Mouse (Mus musculus) myocyte (in vitro differentiated cells): Measurements from ENCODE around the gene Heca.

Source experiments
- E2F4 ChIP-seq: IDR thresholded peaks from one replicate; pipeline ENCODE4 v1.6.1; 2011; ENCODE audit warnings: mild to moderate bottlenecking, control low read depth, moderate library complexity; ENCODE audit not compliant: insufficient read depth
- MAX ChIP-seq: IDR thresholded peaks from one replicate; pipeline ENCODE4 v1.6.1; 2011; ENCODE audit warnings: low read depth, mild to moderate bottlenecking, control low read depth
- POLR2A ChIP-seq: IDR thresholded peaks from one replicate; pipeline ENCODE4 v1.6.1; 2011; ENCODE audit warnings: low read depth, mild to moderate bottlenecking, control low read depth, moderate library complexity; ENCODE audit not compliant: insufficient read length
- POLR2AphosphoS2 ChIP-seq: IDR thresholded peaks from one replicate; pipeline ENCODE4 v1.6.1; 2011; ENCODE audit warnings: low read depth, control low read depth; ENCODE audit not compliant: insufficient read length
- REST ChIP-seq: IDR thresholded peaks from one replicate; pipeline ENCODE4 v1.6.1; 2011; ENCODE audit warnings: mild to moderate bottlenecking, control low read depth, moderate library complexity; ENCODE audit not compliant: insufficient read depth, insufficient read length
- TCF3 ChIP-seq: IDR thresholded peaks from one replicate; pipeline ENCODE4 v1.6.1; 2011; ENCODE audit warnings: low read depth, control low read depth; ENCODE audit not compliant: insufficient read length
- USF1 ChIP-seq: IDR thresholded peaks from one replicate; pipeline ENCODE4 v1.6.1; 2011; ENCODE audit warnings: low read depth, mild to moderate bottlenecking, control low read depth, moderate library complexity

DNA sequence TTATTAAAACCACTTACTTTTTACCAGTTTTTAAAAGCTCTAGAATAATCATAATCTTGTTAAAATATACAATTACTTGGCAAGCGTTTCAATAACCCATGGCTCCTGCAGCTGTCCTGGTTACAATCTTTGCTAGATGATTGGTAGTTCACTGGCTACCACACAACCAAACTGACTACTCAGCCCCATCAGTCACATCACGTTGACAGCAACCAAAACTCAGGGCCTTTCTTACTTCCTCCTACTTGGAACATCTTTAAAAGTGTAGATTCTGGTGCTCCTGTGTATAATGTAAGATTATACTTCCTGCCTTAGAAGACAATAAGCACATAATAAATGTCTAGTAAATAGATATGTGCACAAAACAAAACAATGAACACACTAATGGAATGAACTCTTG is 14.2 kb downstream of the Heca start:
- no peak for TF ChIP-seq MAX
- TF ChIP-seq E2F4: no peak
- TF ChIP-seq POLR2AphosphoS2: no peak
- no peak for TF ChIP-seq POLR2A
- TF ChIP-seq TCF3: no peak
- TF ChIP-seq REST: no peak
- no peak for TF ChIP-seq USF1
